Mouse (Mus musculus) frontal cortex, adult (tissue): ENCODE data around the gene Ceacam1.
"Not testable (repeated sequence)": the region's sequence is repeated elsewhere in the genome, so short reads cannot be mapped to it uniquely, and the experiment has no call there.

Experiments
- ATAC-seq: cut with Nextera tagmentation; 2 replicates; pipeline ENCODE4 v1.9.2; 2017; ENCODE audit warnings: mild to moderate bottlenecking, moderate library complexity, mixed read lengths; ENCODE audit not compliant: low TSS enrichment

Gene Ceacam1

GRCm38 (mm10) chr7:25439978-25440815, 37.2 kb downstream of the Ceacam1 start:
- no peak for ATAC-seq

GRCm38 (mm10) chr7:25439124-25439822, 38.1 kb downstream of the Ceacam1 start:
- ATAC-seq = no peak

- ATAC-seq = no peak
These were observed 40.7 kb downstream of the Ceacam1 start for GRCm38 (mm10) chr7:25436704-25437103.

- no peak for ATAC-seq
These were observed 41.2 kb downstream of the Ceacam1 start for GRCm38 (mm10) chr7:25436226-25436625.

- no peak for ATAC-seq
These were observed 41.9 kb downstream of the Ceacam1 start for GRCm38 (mm10) chr7:25435546-25435851.

GRCm38 (mm10) chr7:25434654-25435545, 42.5 kb downstream of the Ceacam1 start:
- ATAC-seq = no peak

GRCm38 (mm10) chr7:25433781-25434560, 43.4 kb downstream of the Ceacam1 start:
- ATAC-seq = no peak

- ATAC-seq = no peak
These were observed 44.3 kb downstream of the Ceacam1 start for GRCm38 (mm10) chr7:25433007-25433541.

- ATAC-seq = no peak
These were observed 45.0 kb downstream of the Ceacam1 start for GRCm38 (mm10) chr7:25432381-25432780.

GRCm38 (mm10) chr7:25429886-25430784, 47.3 kb downstream of the Ceacam1 start:
- ATAC-seq = no peak

- ATAC-seq = no peak
These were observed 49.1 kb downstream of the Ceacam1 start for GRCm38 (mm10) chr7:25428321-25428720.

- no peak for ATAC-seq
These were observed 50.3 kb downstream of the Ceacam1 start for GRCm38 (mm10) chr7:25427144-25427543.

- not testable (repeated sequence) for ATAC-seq
These were observed 51.0 kb downstream of the Ceacam1 start for GRCm38 (mm10) chr7:25426380-25426779.

GRCm38 (mm10) chr7:25424429-25424828, 53.0 kb downstream of the Ceacam1 start:
- ATAC-seq = no peak

- ATAC-seq = no peak
These were observed 55.0 kb downstream of the Ceacam1 start for GRCm38 (mm10) chr7:25422286-25422841.

- no peak for ATAC-seq
These were observed 57.5 kb downstream of the Ceacam1 start for GRCm38 (mm10) chr7:25419943-25420342.

- no peak for ATAC-seq
These were observed 57.9 kb downstream of the Ceacam1 start for GRCm38 (mm10) chr7:25419536-25419935.

GRCm38 (mm10) chr7:25417597-25417996, 59.8 kb downstream of the Ceacam1 start:
- no peak for ATAC-seq

- ATAC-seq = no peak
These were observed 64.5 kb downstream of the Ceacam1 start, which contains the start of gene Cxcl17 for GRCm38 (mm10) chr7:25412833-25413441. Gene Cxcl17, minus strand, starts transcription at chr7:25412886.
